Mouse (Mus musculus) testis, adult 2 months (tissue): ENCODE measurements around the gene Sar1a.

Experiments used
- CTCF ChIP-seq: fragments of 200-500 bp; IDR thresholded peaks from 2 replicates; pipeline ENCODE4 v1.5.1; 2012; ENCODE audit warnings: low read depth, mild to moderate bottlenecking, inconsistent platforms, low read length, moderate library complexity; ENCODE audit not compliant: control insufficient read depth, insufficient read depth, insufficient replicate concordance
- POLR2A ChIP-seq: fragments of 200-500 bp; IDR thresholded peaks from 2 replicates; pipeline ENCODE4 v1.6.1; 2012; ENCODE audit warnings: low read depth, mild to moderate bottlenecking, inconsistent platforms, low read length, moderate library complexity; ENCODE audit not compliant: control insufficient read depth

- TF ChIP-seq POLR2A = peak; percentile 76; the same call in 1 of the 2 replicates
- no peak for TF ChIP-seq CTCF
These were observed 15.0 kb downstream of the Sar1a start, which contains the start of gene Tysnd1 for GRCm38 (mm10) chr10:61694870-61695670.
